Mouse (Mus musculus): Measurements from ENCODE around the gene Abcd3.

DNA sequence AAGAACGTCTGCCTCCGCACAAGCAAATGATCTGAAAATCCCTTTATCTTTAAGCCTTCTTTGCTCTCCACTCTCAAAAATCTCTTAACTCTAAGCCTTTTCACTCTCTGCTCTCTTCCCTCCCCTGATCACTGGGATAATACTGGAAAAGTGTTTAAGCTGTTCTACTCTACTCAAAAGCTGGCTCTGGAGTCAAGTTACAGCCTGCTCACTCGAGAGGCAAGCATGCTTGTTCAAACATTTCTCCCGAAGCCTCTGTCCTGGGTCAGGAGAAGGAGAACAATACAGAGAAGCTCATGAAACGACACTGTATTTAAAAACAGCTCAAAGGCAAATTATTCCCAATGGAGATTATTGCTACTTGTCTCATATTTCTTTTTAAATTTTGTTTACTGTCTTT lies 44.0 kb upstream of the Abcd3 start:
- TF ChIP-seq CTCF (IDR thresholded peaks at IDR 0.05; ENCODE audit: borderline replicate concordance, extremely low read depth, insufficient read depth, insufficient read length) (no peak), POLR2A (IDR thresholded peaks at IDR 0.05; ENCODE audit: borderline replicate concordance, extremely low read depth, insufficient read depth, insufficient read length, poor library complexity, severe bottlenecking) (no peak)

Measured in brain, embryonic 14.5 days (tissue).